18 mouse cellular contexts compared by ENCODE assay signal in genomic region chr10:14537102-14537501, GRCm38 (mm10).
"Had no signal": no experiment of that assay in that cellular context is flagged by ENCODE, and none has a peak within 500 bp of the region (broad histone marks: within the 10 kb centered on the region; RNA-seq: fewer than 3 reads in every experiment).

No protein-coding gene starts in this region.

- H3K4me2 ChIP-seq: liver, embryonic 12.5 days; lung, embryonic 15.5 days; midbrain, embryonic 11.5 days; midbrain, embryonic 13.5 days; midbrain, embryonic 15.5 days; neural tube, embryonic 12.5 days; stomach, embryonic 15.5 days had no signal

- H3K27ac ChIP-seq: liver, embryonic 12.5 days; liver, embryonic 14.5 days; lung, embryonic 15.5 days; macrophage; midbrain, embryonic 13.5 days; midbrain, embryonic 15.5 days; neural tube, embryonic 12.5 days; stomach, embryonic 15.5 days; stomach, postnatal 0 days had no signal

- H3K27me3 ChIP-seq: liver, embryonic 12.5 days; lung, embryonic 15.5 days; megakaryocyte, embryonic 14.5 days; midbrain, embryonic 13.5 days; midbrain, embryonic 15.5 days; neural tube, embryonic 12.5 days; stomach, embryonic 15.5 days had no signal

- H3K9me3 ChIP-seq: liver, embryonic 12.5 days; lung, embryonic 15.5 days; midbrain, embryonic 13.5 days; midbrain, embryonic 15.5 days; neural tube, embryonic 12.5 days; stomach, embryonic 15.5 days had no signal

- H3K36me3 ChIP-seq: liver, embryonic 12.5 days; midbrain, embryonic 13.5 days; midbrain, embryonic 15.5 days; neural tube, embryonic 12.5 days; stomach, embryonic 15.5 days had no signal

- H3K4me1 ChIP-seq: liver, embryonic 12.5 days; megakaryocyte, embryonic 14.5 days; midbrain, embryonic 13.5 days; midbrain, embryonic 15.5 days; neural tube, embryonic 12.5 days; stomach, embryonic 15.5 days had no signal

- DNase-seq: lung, adult 18-20 months; lung, postnatal 14 days; lung, postnatal 36 days; right cerebral cortex, postnatal 14 days; thymus, adult 2 months; thymus, postnatal 25 days had no signal

- H3K9ac ChIP-seq: liver, embryonic 12.5 days; liver, embryonic 14.5 days; lung, embryonic 15.5 days; midbrain, embryonic 13.5 days; midbrain, embryonic 15.5 days; neural tube, embryonic 12.5 days; stomach, embryonic 15.5 days had no signal

- H3K4me3 ChIP-seq: liver, embryonic 12.5 days; lung, embryonic 15.5 days; megakaryocyte, embryonic 14.5 days; midbrain, embryonic 13.5 days; midbrain, embryonic 15.5 days; neural tube, embryonic 12.5 days; stomach, embryonic 15.5 days had no signal

- ATAC-seq: liver, embryonic 12.5 days; lung, postnatal 0 days; midbrain, embryonic 13.5 days; midbrain, embryonic 15.5 days had no signal
